Mouse (Mus musculus) heart, embryonic 14.5 days (tissue): ENCODE results near the gene Dnajc13. TPM values are rescaled to one million over a fixed set of nuclear protein-coding genes. Genes with fewer than 3 reads are reported as not detected.
A peak's percentile ranks its signal among the peaks of the same experiment; 100 is the strongest.

Experiments
- ATAC-seq: fragments of 200-750 bp; cut with Nextera tagmentation; 2 replicates; pipeline ENCODE4 v1.8.0; 2017; ENCODE audit warnings: low read depth, moderate TSS enrichment; ENCODE audit not compliant: insufficient number of reproducible peaks, insufficient read depth, low FRiP score
- H3K27ac ChIP-seq, 2 experiments: fragments of 200-500 bp in 1 of 2; fragments of 300-500 bp in 1 of 2; sonication (generic) in 1 of 2; replicated peaks in 1 of 2; 2 replicates each; pipeline ENCODE4 v1.5.1; 2012 to 2014; ENCODE audit warnings: low read depth in 2 of 2, low read length in 2 of 2, control low read depth in 1 of 2, mild to moderate bottlenecking in 1 of 2, mixed read lengths in 1 of 2; ENCODE audit not compliant: control insufficient read depth in 1 of 2, insufficient read depth in 1 of 2
- H3K27me3 ChIP-seq: fragments of 300-500 bp; sonication (generic); 2 replicates; pipeline ENCODE4 v1.6.1; 2014; ENCODE audit warnings: mild to moderate bottlenecking, low read length, control low read depth; ENCODE audit not compliant: control insufficient read depth, insufficient read depth
- H3K36me3 ChIP-seq: fragments of 300-500 bp; sonication (generic); 2 replicates; pipeline ENCODE4 v1.6.1; 2014; ENCODE audit warnings: mild to moderate bottlenecking, control low read depth, low read length, mixed read lengths; ENCODE audit not compliant: control insufficient read depth, insufficient read depth
- H3K4me1 ChIP-seq, 2 experiments: fragments of 200-500 bp in 1 of 2; fragments of 300-500 bp in 1 of 2; sonication (generic) in 1 of 2; 2 replicates each; pipeline ENCODE4 v1.6.1; 2012 to 2014; ENCODE audit warnings: low read length in 2 of 2, control low read depth in 1 of 2, mixed read lengths in 1 of 2; ENCODE audit not compliant: control insufficient read depth in 2 of 2, insufficient read depth in 2 of 2
- H3K4me2 ChIP-seq: fragments of 300-500 bp; sonication (generic); 2 replicates; pipeline ENCODE4 v1.6.1; 2014; ENCODE audit warnings: mild to moderate bottlenecking, low read length
- H3K4me3 ChIP-seq, 2 experiments: fragments of 200-500 bp in 1 of 2; fragments of 300-500 bp in 1 of 2; sonication (generic) in 1 of 2; 2 replicates each; pipeline ENCODE4 v1.5.1; 2012 to 2014; ENCODE audit warnings: low read length in 2 of 2, mild to moderate bottlenecking in 2 of 2, control low read depth in 1 of 2, low read depth in 1 of 2, moderate library complexity in 1 of 2; ENCODE audit not compliant: control insufficient read depth in 1 of 2, insufficient read depth in 1 of 2
- H3K9ac ChIP-seq: fragments of 300-500 bp; sonication (generic); 2 replicates; pipeline ENCODE4 v1.6.1; 2014; ENCODE audit warnings: mild to moderate bottlenecking, low read length
- H3K9me3 ChIP-seq: fragments of 300-500 bp; sonication (generic); 2 replicates; pipeline ENCODE4 v1.6.1; 2016; ENCODE audit warnings: low read length, control low read depth; ENCODE audit not compliant: control insufficient read depth
- WGBS: fragments of 180-500 bp; shearing (Covaris S2); extraction: QIAGEN DNeasy Blood & Tissue Kit; methylation state at CpG from one replicate; pipeline ENCODE4 v1.1.7; 2014; 5-methylcytosine and 5-hydroxymethylcytosine counted together
- polyA plus RNA-seq: library from polyadenylated mRNA; unstranded; fragments of >200 nt; fragmentation: Nextera tagmentation; extraction: Ambion mirVana; gene quantifications from 2 replicates; pipeline ENCODE4 v1.2.1, GENCODE M21; 2014

The Dnajc13 gene
- polyA plus RNA-seq, 1 experiment from 2014 or later: 15.5 TPM

GRCm38 (mm10) chr9:104254408-104255180 is 8.1 kb downstream of the Dnajc13 start:
- H3K36me3 ChIP-seq: no peaks in the 10 kb centered on the region
- no peak overlapping the region for H3K4me2 ChIP-seq
- no peak overlapping the region for H3K4me3 ChIP-seq
- peaks cover 7 to 20% of the 10 kb centered on the region in 2 experiments for H3K4me1 ChIP-seq
- H3K9ac ChIP-seq: no peak overlapping the region
- no peaks in the 10 kb centered on the region for H3K9me3 ChIP-seq
- no peak overlapping the region; a peak in 1 of 4 replicates for H3K27ac ChIP-seq
- H3K27me3 ChIP-seq: no peaks in the 10 kb centered on the region
- no peak for ATAC-seq
- WGBS: 43% methylated on average over 9 of the region's 9 CpGs

- H3K4me1 ChIP-seq: peaks cover 7 to 20% of the 10 kb centered on the region in 2 experiments
- no peaks in the 10 kb centered on the region for H3K9me3 ChIP-seq
- H3K9ac ChIP-seq: no peak overlapping the region
- no peak for ATAC-seq
- H3K4me2 ChIP-seq: no peak overlapping the region
- no peak overlapping the region for H3K4me3 ChIP-seq
- H3K27me3 ChIP-seq: no peaks in the 10 kb centered on the region
- no peaks in the 10 kb centered on the region for H3K36me3 ChIP-seq
- 88% methylated on average over 3 of the region's 3 CpGs for WGBS
- no peak overlapping the region for H3K27ac ChIP-seq
Measured at GRCm38 (mm10) chr9:104252637-104253036, 10.1 kb downstream of the Dnajc13 start.

GRCm38 (mm10) chr9:104251687-104252086 is 11.0 kb downstream of the Dnajc13 start:
- 78% methylated on average over 4 of the region's 4 CpGs for WGBS
- H3K4me3 ChIP-seq: no peak overlapping the region
- peaks cover 7 to 20% of the 10 kb centered on the region in 2 experiments for H3K4me1 ChIP-seq
- H3K36me3 ChIP-seq: no peaks in the 10 kb centered on the region
- H3K9me3 ChIP-seq: no peaks in the 10 kb centered on the region
- no peaks in the 10 kb centered on the region for H3K27me3 ChIP-seq
- ATAC-seq: no peak
- H3K9ac ChIP-seq: no peak overlapping the region
- no peak overlapping the region for H3K27ac ChIP-seq
- H3K4me2 ChIP-seq: no peak overlapping the region

- ATAC-seq: no peak
- no peak overlapping the region for H3K27ac ChIP-seq
- H3K36me3 ChIP-seq: peaks cover under 1% of the 10 kb centered on the region; the same call in 1 of the 2 replicates
- H3K4me1 ChIP-seq: peaks cover 7 to 20% of the 10 kb centered on the region in 2 experiments
- no peaks in the 10 kb centered on the region for H3K9me3 ChIP-seq
- no peak overlapping the region for H3K4me2 ChIP-seq
- H3K27me3 ChIP-seq: no peaks in the 10 kb centered on the region
- 71% methylated on average over 8 of the region's 8 CpGs for WGBS
- H3K4me3 ChIP-seq: no peak overlapping the region
- no peak overlapping the region for H3K9ac ChIP-seq
Measured at GRCm38 (mm10) chr9:104251111-104251510, 11.6 kb downstream of the Dnajc13 start.

- no peaks in the 10 kb centered on the region for H3K9me3 ChIP-seq
- H3K4me2 ChIP-seq: no peak overlapping the region
- H3K9ac ChIP-seq: peak overlapping the region; percentile 16; the same call in 1 of the 2 replicates
- no peak for ATAC-seq
- no peak overlapping the region for H3K27ac ChIP-seq
- 76% methylated on average over 6 of the region's 6 CpGs for WGBS
- H3K36me3 ChIP-seq: peaks cover 20% of the 10 kb centered on the region
- H3K4me1 ChIP-seq: peaks cover 2 to 9% of the 10 kb centered on the region in 2 experiments
- no peaks in the 10 kb centered on the region for H3K27me3 ChIP-seq
- H3K4me3 ChIP-seq: no peak overlapping the region
Measured at GRCm38 (mm10) chr9:104247307-104247987, 15.3 kb downstream of the Dnajc13 start.

- ATAC-seq: no peak
- Histone ChIP-seq H3K36me3 (peaks cover 24% of the 10 kb centered on the region), H3K27me3 (no peaks in the 10 kb centered on the region), H3K9me3 (no peaks in the 10 kb centered on the region), H3K4me3 (no peak overlapping the region), H3K27ac (no peak overlapping the region), H3K4me2 (no peak overlapping the region), H3K9ac (no peak overlapping the region), H3K4me1 (0 out of 4 replicates have a peak, but pooled peaks cover 0 to 2% of the 10 kb centered on the region in 2 experiments)
- 76% methylated on average over 9 of the region's 9 CpGs for WGBS
Measured at GRCm38 (mm10) chr9:104243799-104244466, 18.8 kb downstream of the Dnajc13 start.

- H3K4me1 ChIP-seq: peaks cover 10 to 11% of the 10 kb centered on the region in 2 experiments
- no peak overlapping the region for H3K4me3 ChIP-seq
- no peak overlapping the region for H3K4me2 ChIP-seq
- H3K27ac ChIP-seq: no peak overlapping the region
- H3K9me3 ChIP-seq: no peaks in the 10 kb centered on the region
- no peaks in the 10 kb centered on the region for H3K27me3 ChIP-seq
- no peak for ATAC-seq
- H3K9ac ChIP-seq: no peak overlapping the region
- WGBS: 88% methylated on average over 7 of the region's 7 CpGs
- peaks cover 36% of the 10 kb centered on the region for H3K36me3 ChIP-seq
Measured at GRCm38 (mm10) chr9:104240146-104240545, 22.6 kb downstream of the Dnajc13 start.
